Mouse (Mus musculus): ENCODE data around the gene Trank1. TPM values are rescaled to one million over a fixed set of nuclear protein-coding genes. Genes with fewer than 3 reads are reported as not detected.

The Trank1 gene
- total RNA-seq, 2 experiments from 2014 or later, result 68.3 to 68.7 TPM

- no peak for DNase-seq (ENCODE audit: low spot score in 2 of 2)
These were observed 113.6 kb downstream of the Trank1 start for GRCm38 (mm10) chr9:111425113-111425512.

GRCm38 (mm10) chr9:111425952-111426351, 114.4 kb downstream of the Trank1 start:
- DNase-seq (ENCODE audit: low spot score in 2 of 2), result no peak

DNA sequence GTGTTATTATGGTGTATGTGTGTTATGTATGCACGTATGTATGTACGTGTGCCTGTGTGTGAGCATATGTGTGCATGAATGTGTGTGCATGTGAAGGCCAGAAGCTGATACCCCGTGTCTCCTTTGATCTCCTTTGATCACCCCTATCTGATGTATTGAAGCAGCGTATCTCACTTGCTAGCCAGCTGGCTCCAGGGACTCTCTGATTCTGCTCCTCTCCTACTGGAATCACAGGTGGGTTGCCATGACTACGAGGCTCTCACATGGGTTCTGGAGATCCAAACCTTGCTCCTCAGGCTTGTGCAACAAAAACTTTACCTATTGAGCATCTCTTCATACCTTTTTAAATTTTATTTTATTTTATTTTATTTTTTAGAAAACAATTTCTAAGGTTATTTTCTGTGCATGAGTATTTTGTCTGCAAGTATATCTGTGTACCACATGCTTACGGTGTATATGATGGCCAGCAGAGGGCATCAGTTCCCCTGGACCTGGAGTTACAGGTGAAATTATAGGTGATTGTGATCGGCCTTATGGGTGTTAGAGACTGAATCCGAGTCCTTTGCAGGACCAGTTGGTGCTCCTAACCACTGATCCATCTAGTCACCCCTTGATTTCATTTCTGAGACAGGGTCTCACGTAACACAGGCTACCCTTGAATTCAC, 116.5 kb downstream of the Trank1 start:
- no peak for DNase-seq (ENCODE audit: low spot score in 2 of 2)

- no peak for DNase-seq (ENCODE audit: low spot score in 2 of 2)
These were observed 117.3 kb downstream of the Trank1 start for GRCm38 (mm10) chr9:111428698-111429362.

DNA sequence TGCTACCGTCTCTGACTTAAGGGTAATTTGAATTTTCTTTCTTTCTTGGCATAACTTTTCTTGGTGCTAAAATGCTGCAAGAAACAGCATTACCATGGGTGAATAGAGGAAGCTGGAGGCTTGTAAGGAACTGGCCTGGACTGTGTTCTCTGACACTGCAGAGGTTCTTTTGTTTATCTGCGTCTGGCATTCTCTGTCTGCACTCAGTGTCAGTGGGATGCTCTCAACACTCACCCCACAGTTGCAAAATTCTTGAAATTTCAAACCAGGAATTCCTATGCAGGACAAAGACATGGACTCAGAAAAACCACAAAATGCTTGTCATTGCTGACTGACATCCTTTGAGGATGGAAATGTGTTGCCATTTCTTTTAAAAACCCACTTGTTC, 117.8 kb downstream of the Trank1 start:
- DNase-seq (ENCODE audit: low spot score in 2 of 2), result no peak

DNA sequence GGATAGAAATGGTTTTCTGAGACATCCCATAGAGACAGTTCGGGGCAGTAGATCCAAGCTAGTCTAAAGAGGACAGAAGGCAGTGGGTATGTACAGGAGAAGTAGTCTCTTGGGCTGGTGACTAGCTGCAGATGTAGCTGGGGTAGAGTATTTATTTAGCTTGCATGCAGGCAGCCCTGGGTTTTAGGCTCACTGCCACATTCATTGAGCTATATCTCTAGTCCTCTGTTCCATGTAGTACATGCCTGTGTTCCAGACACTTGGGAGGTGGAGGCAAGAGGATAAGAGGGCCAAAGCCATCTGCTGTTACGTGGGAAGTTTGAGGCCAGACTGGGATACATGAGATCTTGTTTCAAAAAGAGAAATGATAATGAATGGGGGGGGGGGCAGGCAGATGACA, 123.9 kb downstream of the Trank1 start:
- no peak for DNase-seq (ENCODE audit: low spot score in 2 of 2)

GRCm38 (mm10) chr9:111438904-111439835, 127.6 kb downstream of the Trank1 start, which contains the start of gene Dclk3:
Gene Dclk3 (plus strand): TSS chr9:111439081.
- DNase-seq (ENCODE audit: low spot score in 2 of 2), result peak; percentile 13 to 14

GRCm38 (mm10) chr9:111439836-111440201, 128.3 kb downstream of the Trank1 start:
- DNase-seq (ENCODE audit: low spot score in 2 of 2), result no peak

DNA sequence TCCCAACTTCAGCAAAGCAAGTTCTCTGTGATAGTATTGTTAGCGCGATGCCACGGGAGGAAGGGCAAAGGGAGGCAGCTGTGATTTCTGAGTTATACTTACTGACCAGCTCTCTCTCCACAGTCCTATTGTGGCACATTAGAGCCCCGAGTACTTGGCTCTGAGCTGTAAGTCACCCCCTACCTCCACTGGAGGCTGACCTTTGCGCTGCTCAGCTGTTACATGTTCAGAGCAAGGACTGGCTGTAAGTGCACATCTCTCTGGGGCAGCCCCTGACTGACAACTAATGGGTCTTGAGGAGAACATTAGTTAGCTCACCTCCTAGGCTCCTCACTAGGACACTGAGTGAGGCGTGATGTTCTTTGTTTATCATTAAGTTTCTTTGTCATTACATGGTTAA, 128.9 kb downstream of the Trank1 start:
- DNase-seq (ENCODE audit: low spot score in 2 of 2), result no peak

DNA sequence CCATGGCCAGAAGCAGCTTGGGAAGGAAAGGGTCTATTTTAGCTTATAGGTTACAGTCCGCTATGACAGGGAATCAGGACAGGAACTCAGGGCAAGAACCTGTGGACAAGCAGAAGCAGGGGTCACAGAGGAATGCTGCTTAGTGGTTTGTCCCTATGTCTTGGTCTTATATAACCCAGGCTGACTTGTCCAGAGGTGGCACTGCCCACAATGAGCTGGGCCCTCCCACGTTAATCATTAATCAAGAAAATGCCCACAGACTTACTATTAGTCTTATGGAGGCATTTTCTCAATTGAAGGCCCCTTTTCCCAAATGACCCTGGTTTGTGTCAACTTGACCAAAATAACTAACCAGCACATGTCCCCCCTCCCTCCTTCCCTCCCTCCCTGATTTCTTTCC, 129.6 kb downstream of the Trank1 start:
- no peak for DNase-seq (ENCODE audit: low spot score in 2 of 2)

Other genes starting within 250 kb of the Trank1 start
- 10 to 100 TPM; 55.1 to 55.9 TPM for gene Lrrfip2, start 194.1 kb upstream of the Trank1 start, total RNA-seq (2021)
- gene Mlh1, start 39.9 kb upstream of the Trank1 start, total RNA-seq (2021), result 10 to 100 TPM; 49.0 to 49.7 TPM
- gene Epm2aip1, start 39.8 kb upstream of the Trank1 start, total RNA-seq (2021), result 10 to 100 TPM; 52.5 to 53.2 TPM
- 1 to 10 TPM; 1.5 to 3.4 TPM for gene Dclk3, start 127.3 kb downstream of the Trank1 start, total RNA-seq (2021)